Mouse (Mus musculus) naive thymus-derived CD4-positive, alpha-beta T cell, adult 5 months (primary cell): ENCODE data around the gene Ptch1. TPM values are rescaled to one million over a fixed set of nuclear protein-coding genes. Genes with fewer than 3 reads are reported as not detected.

Experiments used
- polyA plus RNA-seq: library from polyadenylated mRNA; unstranded; fragments of 100-300 nt; shearing (Covaris generic); gene quantifications from one replicate; pipeline ENCODE4 v1.2.1, GENCODE M21; 2017

Ptch1 gene
- polyA plus RNA-seq = 8.7 TPM

DNA sequence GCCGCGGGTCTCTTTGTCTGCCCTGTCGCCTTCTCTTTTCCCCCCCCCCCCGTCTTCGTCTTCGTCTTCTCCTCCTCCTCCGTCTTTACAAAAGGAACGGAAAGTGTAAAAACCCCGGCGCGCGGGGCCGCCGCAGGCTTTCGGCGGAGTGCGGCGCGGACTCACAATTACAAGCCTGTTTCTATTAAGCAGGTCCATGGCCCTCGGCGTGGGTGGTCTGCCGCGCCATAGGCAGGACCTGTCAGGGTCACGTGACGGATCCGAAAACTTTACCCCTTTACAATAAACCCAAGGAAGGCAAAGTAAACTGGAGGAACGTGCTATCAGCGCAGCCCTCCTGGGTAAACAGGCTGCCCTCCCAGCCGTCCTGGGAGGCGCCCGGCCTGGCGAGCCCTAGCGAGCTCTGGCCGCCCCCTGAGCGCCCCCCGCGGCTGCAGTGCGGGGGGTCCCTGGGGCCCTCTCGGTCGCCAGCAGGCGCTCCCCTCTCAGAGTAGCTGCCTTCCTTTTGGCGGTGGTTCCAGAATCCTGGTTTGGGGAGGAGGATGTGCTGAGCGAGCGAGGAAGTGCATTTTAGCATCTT, at the start of gene Ptch1:
Gene Ptch1, minus strand, starts transcription at position 343 of the 580 bp plus-strand sequence.

DNA sequence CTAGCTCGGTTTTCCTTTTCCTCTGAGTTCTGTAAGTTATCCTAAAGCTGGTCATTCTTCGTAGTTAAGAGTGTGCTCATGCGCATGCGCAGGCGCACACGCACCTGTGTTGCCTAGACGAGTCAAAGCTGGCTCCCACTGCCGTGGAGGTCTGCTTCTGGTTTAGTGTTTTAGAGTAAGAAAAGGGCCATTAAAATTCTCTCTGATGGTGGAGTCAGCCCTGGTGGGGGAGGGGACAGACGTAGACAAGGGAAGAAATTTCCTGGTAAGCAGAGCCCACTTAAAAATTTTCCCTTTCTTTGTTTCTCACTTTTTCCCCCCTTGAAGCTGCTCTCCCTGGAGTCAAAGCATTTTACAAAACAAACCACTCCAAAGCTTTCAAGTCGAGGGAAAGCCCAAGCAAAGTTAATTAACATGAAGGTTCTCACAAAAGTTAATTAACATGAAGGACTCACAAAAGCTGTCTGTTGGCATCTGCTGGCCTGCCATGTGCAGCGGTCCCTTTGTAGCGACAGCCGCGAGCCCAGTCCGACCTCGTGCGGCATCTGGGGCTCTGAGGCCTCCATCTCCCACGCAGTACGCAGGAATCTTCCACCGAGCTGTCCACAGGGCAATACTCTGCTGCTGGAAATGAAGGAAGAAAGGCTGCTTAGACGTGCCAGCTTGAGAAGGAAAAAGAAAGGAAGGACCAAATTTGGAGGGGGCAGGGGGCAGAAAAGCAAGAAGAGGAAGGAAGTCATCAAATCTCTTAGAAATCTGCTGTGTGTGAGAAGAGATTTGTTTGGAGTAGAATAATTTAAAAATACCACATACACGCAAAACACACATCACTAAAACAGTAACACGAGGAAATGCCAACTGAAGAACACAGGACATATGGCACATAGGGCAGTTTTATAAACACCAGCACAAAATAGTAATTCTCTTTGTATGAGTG, 76.5 kb downstream of the Ptch1 start, which contains the start of gene Fancc:
Gene Fancc, minus strand, starts transcription at position 633 of the 937 bp plus-strand sequence.

Other genes starting within 250 kb of the Ptch1 start
- 18.0 TPM for gene Fancc, start 76.3 kb downstream of the Ptch1 start, polyA plus RNA-seq
- 14.7 TPM for gene Ercc6l2, start 241.6 kb upstream of the Ptch1 start, polyA plus RNA-seq